Mouse (Mus musculus) small intestine, adult 2 months (tissue): ENCODE results near the gene Tmem169.

ENCODE experiments used
- CTCF ChIP-seq: fragments of 200-500 bp; IDR thresholded peaks from 2 replicates; pipeline ENCODE4 v1.5.1; 2012; ENCODE audit warnings: low read depth, mild to moderate bottlenecking, control low read depth, inconsistent platforms, low read length, moderate library complexity, mixed read lengths; ENCODE audit not compliant: insufficient replicate concordance, insufficient read length; ENCODE audit errors: extremely low read depth
- POLR2A ChIP-seq: fragments of 200-500 bp; IDR thresholded peaks from 2 replicates; pipeline ENCODE4 v1.6.1; 2012; ENCODE audit warnings: low read depth, mild to moderate bottlenecking, control low read depth, inconsistent platforms, low read length, moderate library complexity

GRCm38 (mm10) chr1:72347873-72348272, 63.7 kb downstream of the Tmem169 start:
- TF ChIP-seq CTCF (no peak), POLR2A (no peak)
